Mouse (Mus musculus) cerebellum, postnatal 25 days (tissue): ENCODE data around the gene Rad54l2.

Experiments
- DNase-seq, 2 experiments: peaks; one replicate each; pipeline ENCODE4 v3.0.0; 2021; ENCODE audit warnings: mixed read lengths in 2 of 2

Rad54l2 gene

GRCm38 (mm10) chr9:106675480-106675879 lies 113.5 kb downstream of the Rad54l2 start:
- peak; percentile 87 to 91 for DNase-seq

GRCm38 (mm10) chr9:106673860-106674259 lies 115.1 kb downstream of the Rad54l2 start:
- DNase-seq, result no peak

GRCm38 (mm10) chr9:106664856-106665255 lies 124.1 kb downstream of the Rad54l2 start:
- no peak for DNase-seq

DNA sequence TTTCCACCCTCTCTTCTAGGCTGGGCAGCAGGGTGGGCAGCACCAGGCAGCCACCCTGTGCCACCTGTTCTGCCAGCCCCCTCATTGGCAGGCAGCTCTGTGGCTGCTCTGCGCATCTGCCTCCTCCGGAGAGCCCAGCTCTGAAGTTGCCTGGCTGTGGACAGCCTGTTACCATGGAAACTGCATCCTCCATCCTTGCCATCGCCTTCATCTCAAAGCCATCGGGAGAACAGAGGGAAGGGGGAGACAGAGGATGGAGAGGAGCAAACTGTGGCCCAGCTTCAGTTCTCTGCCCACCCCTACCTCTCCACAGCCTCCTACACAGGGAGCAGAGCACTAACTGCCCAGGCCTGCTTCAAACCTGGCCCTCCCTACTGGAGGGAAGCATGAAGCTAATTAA lies 124.6 kb downstream of the Rad54l2 start:
- DNase-seq, result peak in 1 of 2 experiments; percentile 22

GRCm38 (mm10) chr9:106663200-106663599 lies 125.8 kb downstream of the Rad54l2 start:
- no peak for DNase-seq

GRCm38 (mm10) chr9:106659935-106660334 lies 129.1 kb downstream of the Rad54l2 start:
- no peak for DNase-seq

DNA sequence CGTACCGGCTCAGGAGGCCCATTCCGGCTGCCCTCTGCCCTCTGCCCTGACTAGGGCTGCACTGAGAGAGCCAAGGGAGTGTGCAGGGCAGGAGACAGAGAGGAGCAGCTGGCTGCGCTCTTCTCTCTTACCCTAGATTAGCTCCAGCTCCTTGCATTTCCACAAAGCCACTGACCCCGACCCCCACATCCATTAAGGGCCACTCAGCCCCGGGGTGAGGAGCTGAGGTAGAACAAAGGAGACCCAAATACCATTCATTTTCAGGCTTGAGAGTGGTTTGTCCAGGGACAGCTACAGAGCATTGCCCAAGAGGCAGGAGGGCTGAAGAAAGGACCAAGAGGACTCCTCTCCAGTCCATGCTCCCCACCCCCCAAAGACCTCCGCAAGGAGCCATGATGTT lies 129.6 kb downstream of the Rad54l2 start:
- no peak for DNase-seq

- peak in 1 of 2 experiments; percentile 43 for DNase-seq
Measured at GRCm38 (mm10) chr9:106657592-106657991, 131.4 kb downstream of the Rad54l2 start.

DNA sequence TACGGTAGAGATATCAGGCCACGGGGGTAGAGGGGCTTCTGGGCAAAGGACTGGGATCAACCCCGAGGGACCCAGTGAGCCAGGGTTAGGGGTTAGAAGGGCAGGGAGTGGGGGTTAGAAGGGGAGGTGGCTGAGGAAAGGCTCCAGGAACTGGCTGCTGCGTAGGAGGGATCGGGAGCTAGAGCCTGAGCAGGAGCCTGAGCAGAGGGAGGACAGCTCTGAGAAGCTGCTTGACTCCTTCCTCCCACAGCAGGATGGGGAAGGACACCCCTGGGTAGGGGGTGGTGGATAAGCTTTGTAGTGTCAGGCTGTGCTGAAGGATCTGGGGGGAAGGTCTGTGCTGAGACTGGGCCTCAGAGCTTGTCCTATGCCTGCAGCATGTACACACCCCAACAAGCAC lies 132.2 kb downstream of the Rad54l2 start:
- DNase-seq, result no peak

- DNase-seq, result peak; percentile 26 to 47
Measured at GRCm38 (mm10) chr9:106655884-106656720, 132.9 kb downstream of the Rad54l2 start, which contains the start of gene Grm2. Gene Grm2 (minus strand): TSS chr9:106656082.

GRCm38 (mm10) chr9:106652720-106653119 lies 136.3 kb downstream of the Rad54l2 start:
- no peak for DNase-seq

- DNase-seq, result no peak
Measured at GRCm38 (mm10) chr9:106647226-106647625, 141.8 kb downstream of the Rad54l2 start.

DNA sequence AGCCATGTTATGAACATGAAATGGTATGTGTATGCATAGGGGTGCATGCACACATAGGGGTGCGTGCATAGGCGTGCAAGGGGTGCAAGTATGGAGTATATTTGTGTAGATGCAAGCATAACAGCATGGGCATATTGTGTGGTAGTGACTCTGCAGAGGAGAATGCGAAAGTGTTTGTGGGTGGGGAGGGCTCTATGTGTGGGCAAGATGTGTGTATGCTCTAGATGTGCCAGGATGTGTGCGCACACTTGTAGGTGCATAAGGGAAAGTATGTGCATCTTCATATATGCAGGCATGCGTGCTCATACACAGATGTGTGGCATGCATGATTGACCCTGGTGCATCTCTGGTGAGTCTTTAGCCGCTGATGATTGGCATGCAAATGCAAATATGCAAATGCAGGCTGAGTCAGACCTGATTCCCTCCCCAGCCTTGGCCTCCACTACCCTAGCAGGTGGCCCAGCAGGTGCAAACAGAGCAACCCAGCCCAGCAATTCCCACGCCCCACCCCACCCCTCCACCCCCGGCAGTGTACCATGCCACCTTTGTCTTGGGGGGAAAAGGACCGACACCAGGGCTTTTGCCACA lies 143.2 kb downstream of the Rad54l2 start:
- no peak for DNase-seq

DNA sequence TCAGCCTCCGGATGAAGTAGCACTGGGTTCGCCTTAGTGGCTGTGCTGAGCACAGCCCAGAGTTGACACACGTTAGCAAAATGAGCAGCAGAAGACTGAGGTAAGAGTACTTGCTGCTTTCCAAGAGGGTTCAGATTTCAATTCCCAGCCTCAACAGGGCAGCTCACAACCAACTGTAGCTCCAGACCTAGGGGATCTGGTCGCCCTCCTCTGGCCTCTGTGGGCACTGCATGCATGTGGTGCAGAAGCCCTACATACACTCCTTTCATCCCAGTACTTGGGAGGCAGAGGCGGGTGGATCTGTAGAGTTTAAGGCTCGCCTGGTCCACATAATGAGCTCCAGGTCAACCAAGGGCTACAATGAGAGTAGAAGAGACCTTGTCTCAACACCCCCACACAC lies 145.2 kb downstream of the Rad54l2 start:
- DNase-seq, result no peak

- peak; percentile 76 to 86 for DNase-seq
Measured at GRCm38 (mm10) chr9:106643128-106643527, 145.9 kb downstream of the Rad54l2 start.

DNA sequence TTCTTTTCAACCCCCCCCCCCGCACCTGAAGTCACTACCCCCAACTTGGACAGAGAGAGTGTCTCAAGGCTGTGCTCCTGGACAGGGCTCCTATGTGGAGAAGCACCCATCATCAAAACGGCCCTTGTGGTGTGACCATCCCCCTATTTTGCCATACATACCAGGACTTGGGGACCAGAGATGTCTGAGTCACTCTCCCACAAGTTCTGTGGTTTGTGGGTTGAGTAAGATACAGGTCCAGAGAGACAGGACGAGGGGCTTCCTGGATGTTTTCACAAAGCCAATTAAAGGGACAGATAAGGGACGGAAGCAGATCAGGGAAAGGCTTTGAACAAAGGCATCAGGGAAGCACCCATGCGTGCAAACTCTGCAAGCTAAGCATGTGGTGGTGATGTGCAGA lies 147.6 kb downstream of the Rad54l2 start:
- no peak for DNase-seq

DNA sequence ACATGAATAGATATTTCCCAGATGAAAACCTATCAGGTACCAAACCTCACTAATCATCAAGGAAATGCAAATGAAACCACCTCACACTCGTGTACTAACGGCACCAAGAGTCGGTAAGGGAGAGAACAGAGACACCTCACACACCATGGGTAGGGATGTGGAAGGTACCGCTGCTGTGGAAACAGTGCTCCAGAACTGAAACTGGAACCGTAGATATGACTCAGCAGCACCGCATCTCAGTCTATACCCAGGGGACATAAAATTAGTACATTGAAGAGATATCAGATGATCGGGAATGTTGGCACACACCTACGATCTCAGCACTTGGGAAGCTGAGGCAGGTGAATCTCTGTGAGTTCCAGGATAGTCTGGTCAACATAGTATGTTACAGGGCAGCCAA lies 150.8 kb downstream of the Rad54l2 start:
- no peak for DNase-seq
